Mouse (Mus musculus) kidney, adult 9 months (tissue): ENCODE data around the gene Tcam1.

Experiments
- DNase-seq: peaks from one replicate; pipeline ENCODE4 v3.0.0; 2022

Gene Tcam1

DNA sequence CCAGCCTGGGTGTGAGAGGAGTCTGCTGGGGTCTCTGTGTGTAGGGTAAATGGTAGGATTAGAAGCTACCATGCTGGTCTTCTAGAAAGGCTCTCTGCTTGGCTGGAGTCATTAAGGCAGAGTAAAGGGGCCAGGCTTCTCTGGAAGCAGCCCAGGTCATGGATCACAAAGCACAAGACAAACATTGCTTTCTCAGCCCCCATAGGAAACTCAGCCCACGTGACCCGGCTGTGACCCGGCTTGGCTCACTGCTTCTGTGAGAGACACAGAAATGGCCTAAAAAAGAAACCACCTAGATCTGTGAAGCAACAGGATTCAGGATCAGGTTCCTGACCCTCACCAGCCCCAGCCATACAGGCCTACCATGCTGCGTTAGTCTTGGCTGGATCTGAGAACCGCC is 48.4 kb downstream of the Tcam1 start:
- peak; percentile 68 for DNase-seq

DNA sequence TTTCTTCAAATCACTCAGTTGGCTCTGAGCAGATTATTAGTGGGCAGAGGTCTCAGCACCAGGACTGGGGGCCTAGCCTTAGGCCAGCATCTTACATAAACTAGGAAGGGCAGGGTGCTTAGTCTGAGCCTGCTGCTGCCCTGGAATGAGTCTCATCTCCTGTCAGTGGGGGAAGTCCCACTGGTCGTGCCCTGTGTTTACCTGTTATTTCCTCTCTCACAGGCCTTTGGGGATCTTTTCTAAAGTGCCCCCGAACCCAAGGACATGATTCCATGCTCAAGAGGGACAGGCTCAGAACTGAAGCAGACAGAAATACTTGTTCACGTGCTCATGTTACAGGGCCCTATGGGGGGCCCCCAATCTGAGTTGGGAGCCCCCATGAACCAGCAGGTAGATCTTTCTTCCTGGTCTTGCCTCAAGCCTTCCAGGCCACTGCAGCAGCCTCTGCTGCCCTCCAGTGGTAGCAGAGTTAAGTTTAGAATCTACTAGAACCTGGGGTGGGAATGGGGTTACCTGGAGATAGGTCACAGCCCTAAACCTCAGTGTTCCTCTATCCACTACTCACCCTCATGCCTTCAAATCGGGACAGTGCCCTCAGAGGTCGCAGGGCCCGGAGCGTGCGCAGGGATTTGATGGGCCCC is 49.2 kb downstream of the Tcam1 start:
- DNase-seq: peak; percentile 83

DNA sequence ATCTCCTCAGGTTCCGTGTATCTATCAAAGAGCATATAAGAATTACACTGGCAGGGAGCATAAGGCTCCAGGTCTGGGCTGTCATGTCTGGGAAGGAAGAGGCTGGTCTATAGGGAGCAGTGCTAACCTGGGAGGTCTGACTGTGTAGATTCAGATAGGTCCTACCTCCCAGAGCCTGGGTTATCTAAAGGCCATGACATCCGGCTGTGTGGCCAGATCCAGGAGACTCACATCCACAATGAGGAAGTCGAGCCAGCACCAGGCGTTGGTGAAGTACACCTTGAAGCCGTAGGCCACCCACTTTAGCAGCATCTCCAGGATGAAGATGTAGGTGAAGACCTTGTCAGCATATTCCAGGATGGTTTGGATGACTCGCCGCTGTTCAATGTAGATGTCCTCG is 50.0 kb downstream of the Tcam1 start:
- no peak for DNase-seq

DNA sequence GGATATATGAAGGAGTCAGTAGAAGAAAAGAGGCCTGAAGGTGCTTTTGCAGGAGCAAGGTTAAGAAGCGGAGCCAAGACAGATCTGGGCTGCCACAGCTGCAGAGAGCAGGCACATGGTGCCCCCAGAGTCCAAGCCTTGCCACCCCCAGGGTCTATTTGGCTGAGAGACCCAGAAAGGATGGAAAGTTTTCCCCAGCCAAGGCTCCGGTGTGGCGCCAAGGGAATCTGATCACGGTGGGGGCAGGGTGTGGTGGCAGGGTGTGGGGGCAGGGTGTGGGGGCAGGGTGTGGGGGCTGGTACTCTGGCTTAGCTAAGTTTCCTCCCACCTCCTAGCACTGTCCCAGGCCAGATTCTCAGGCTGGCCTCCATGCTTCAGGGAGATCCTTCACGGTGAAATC is 52.0 kb downstream of the Tcam1 start:
- DNase-seq: no peak

DNA sequence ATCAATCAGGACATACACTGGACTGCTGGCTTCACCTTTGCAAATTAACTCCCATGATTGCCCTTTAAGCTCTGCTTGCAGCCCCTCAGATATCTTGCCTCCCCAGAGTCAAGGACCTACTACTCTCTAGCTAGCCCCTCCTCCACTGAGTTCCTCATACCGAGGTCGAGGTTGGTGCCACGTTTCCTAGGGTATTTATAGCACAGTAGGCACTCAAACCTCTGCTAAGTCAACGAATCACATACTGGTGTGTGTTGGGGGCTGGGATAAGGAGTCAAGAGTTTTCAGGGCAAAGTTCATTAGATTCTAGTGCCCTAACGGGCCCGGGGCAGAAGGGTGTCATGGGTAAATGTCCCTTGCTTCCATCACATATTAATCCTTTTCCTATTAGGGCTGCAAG is 52.7 kb downstream of the Tcam1 start:
- DNase-seq: no peak

DNA sequence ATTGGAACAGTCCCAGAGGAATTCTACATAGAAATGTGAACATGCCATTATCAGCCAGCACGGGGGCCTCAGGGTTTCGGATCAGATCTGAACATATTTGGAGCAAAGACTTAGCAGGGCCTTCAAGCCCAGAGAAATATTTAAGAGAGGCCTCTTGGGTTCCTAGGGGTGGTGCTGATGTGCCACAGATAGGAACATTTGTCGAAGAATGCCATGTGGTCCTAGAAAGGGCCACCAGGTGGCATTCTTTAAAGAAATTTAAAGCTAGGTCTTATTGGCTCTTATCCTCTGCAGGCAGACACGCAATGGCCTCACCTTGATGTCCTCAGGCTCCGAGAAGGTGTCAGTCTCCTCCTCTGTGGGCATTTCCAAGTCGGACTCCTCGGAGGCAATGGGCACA is 53.2 kb downstream of the Tcam1 start:
- peak; percentile 35 for DNase-seq

DNA sequence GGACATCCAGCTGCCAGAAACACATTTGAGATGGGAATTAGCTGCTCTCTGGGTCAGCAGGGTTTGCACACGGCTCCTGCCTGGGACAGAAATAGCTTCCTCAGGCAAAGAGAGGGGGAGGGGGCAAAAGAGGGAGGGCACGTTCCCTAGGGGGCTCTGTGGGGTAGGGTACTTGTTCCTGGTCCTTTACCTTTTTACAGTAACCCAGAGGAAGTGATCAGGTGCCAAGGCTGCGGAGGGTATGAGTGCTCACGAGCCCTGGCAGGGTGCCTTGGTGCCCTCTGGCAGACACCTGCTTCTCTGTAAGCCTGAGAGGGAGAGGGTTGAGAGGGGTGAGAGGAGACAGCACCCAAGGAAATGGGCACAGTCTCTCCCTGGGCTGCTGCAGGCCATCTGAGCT is 56.0 kb downstream of the Tcam1 start:
- no peak for DNase-seq

DNA sequence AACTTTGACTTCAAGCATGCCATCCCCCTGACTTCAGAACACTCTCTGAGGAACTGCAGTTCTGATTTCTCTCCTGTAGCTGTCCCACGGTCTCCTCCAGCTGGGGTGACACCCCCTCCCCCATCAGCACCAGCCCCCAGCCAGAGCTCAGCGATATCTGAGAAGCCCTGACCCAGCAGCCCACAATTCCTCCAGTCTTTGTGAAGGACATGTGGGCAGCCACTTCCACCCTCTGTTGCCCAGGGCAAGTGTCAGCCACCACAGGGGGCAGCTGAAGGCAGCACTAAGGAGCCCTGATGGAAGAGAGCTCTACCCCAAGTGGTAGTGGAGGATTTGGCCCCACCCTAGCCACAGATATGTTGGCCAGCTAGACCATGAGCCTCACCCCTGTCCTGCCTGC is 57.6 kb downstream of the Tcam1 start:
- DNase-seq: no peak

DNA sequence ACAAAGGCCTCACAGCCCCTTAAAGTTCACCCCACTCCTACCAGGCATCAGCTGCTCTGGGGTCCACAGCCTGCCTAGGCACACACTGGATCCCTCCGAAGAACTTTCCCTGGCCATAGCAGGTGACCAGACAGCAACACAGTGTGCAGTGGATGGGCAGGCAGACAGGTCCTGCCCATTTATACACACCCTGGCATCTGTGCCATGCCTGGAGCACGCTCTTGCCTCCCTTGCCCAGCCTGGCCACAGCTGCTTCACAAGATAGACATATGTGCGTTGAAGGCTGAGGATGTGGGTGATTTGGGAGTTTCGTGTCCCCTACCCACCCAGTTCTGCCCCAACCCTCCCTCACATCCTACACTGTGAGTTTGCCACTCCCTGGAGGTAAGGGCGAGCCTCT is 61.6 kb downstream of the Tcam1 start:
- no peak for DNase-seq
